Mouse (Mus musculus) heart, postnatal 4 days (tissue): Measurements from ENCODE around the gene Hes2. TPM values are rescaled to one million over a fixed set of nuclear protein-coding genes. Genes with fewer than 3 reads are reported as not detected.

Experiments
- DNase-seq: peaks from one replicate; pipeline ENCODE4 v3.0.0; 2021
- total RNA-seq, 2 experiments: library from RNA; stranded (reverse); gene quantifications; 2 replicates each; pipeline ENCODE4 v1.2.3; 2021

The Hes2 gene
- not detected for total RNA-seq

- no peak for DNase-seq
These were observed at the start of gene Hes2 for GRCm38 (mm10) chr4:152158585-152159284. Gene Hes2, plus strand, starts transcription at chr4:152158867.

DNA sequence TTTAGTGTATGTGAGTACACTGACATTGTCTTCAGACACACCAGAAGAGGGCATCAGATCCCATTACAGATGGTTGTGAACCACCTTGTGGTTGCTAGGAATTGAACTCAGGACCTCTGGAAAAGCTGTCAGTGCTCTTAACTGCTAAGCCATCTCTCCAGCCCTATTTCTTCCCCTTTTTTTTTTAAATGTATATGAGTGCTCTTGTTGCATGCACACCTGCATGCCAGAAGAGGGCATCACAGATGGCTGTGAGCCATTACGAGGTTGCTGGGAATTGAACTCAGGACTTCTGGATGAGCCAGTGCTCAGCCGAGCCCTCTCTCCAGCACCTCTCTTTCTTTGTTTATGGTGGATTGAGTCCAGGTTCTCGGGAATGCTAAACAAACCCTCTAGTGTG lies 49.2 kb upstream of the Hes2 start:
- DNase-seq = no peak

- DNase-seq = no peak
These were observed 48.0 kb upstream of the Hes2 start for GRCm38 (mm10) chr4:152110689-152111088.

DNA sequence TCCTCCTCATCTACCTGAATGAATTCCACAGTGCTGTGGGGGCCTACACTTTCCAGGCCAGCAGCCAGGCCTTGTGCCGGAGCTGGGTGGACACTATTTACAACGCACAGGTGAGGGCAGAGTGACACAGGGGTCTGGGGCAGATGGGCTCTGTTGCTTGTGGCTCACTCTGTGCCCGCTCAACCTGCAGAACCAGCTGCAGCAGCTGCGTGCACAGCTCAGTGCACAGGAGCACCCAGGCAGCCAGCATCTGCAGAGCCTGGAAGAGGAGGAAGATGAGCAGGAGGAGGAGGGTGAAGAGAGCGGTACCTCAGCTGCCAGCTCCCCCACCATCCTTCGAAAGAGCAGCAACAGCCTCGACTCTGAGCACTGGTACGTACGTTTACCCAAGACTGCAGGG lies 46.3 kb upstream of the Hes2 start:
- no peak for DNase-seq

GRCm38 (mm10) chr4:152114080-152114479 lies 44.6 kb upstream of the Hes2 start:
- no peak for DNase-seq

GRCm38 (mm10) chr4:152115921-152116612 lies 42.6 kb upstream of the Hes2 start, which contains the start of gene Tnfrsf25:
Gene Tnfrsf25, plus strand, starts transcription at chr4:152115934.
- DNase-seq = no peak

GRCm38 (mm10) chr4:152117538-152117937 lies 41.1 kb upstream of the Hes2 start:
- DNase-seq = no peak

DNA sequence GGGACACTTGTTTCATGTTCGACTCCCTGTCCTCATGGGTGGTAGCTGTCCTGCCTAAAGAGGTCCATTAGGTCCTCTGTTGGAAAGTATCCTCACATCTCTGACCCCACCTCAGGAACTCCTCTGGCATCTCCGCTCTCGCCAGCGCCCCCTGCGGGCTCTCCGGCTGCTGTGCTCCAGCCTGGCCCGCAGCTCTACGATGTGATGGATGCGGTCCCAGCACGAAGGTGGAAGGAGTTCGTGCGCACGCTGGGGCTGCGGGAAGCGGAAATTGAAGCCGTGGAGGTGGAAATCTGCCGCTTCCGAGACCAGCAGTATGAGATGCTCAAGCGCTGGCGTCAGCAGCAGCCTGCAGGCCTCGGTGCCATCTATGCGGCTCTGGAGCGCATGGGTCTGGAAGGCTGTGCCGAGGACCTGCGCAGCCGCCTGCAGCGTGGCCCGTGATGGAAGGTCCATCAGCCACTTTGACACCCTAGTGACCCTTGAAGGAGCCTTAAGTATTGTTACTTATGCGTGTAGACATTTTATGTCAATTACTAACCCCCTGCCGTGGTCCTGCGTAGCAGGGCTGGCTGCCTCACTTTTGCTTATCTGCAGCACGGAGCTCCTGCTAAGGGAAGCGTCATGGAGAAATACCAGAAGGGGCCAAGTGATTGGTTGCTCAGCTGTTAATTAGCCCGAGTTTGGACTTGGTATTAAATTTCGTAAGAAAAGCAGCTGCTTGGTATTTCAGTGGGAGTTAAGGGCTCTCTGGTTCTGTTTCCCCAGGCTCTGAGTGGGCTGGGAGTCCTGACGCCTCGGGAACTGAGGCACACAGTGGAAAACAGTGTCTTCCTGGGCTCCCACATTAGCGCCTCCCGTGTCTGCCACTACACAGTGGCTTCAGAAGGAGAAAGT lies 39.0 kb upstream of the Hes2 start:
- peak; percentile 73 for DNase-seq

DNA sequence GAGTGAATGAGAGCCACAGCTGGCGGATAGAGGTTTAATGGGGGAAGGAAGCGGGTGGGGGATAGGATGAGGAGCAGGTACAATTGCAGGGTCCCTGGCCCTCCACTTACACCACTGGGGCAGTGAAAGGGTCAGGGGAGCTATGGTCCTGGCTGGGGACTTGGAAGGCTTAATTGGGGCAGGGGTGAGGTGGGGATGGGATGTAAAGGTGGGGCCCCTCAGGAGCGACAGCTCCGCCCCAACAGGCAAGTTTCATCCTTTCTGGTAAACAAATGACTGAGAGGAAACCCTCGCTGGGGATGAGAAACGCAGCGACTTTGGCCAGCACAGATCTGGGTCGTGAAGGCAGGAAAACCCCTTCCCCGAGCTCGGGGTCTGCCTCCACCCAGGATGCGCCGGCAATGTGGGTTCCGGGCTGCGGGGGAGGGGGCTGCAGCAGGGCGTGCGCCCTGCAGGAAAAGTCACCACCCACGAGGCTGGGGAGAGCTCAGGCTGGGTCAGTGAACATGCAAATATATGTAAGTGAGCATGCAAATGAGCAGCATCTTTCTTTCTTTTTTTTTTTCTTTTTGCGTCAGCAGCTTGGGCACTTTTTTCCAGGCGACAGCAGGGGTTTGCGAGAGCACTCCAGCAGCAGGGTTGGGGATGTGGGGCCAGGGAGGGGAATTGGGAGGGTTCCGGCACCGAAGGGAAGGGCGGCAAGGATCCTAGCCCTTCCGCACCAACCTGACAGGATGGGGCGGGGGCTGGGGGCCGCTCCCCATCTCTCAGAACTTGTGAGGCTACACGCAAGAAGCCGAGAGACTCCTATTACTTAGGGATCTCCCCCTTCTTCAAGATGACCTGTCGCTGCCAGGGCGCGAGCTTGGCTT lies 38.1 kb upstream of the Hes2 start:
- DNase-seq = no peak

DNA sequence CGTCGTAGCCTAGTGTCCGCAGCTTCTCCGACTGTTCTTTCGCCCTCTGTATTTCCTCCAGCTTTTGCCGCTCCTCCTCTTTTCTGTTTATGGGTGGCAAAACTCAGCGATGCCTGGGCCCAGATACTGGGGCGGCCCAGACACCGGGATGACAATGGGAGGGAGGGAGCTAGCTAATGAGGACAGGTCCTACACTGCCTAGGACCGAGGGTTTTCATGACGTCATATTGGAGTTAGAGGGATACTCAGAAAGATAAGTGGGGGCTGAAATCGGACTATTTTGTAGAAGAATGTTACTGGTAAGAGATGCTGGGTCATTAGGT lies 37.5 kb upstream of the Hes2 start:
- DNase-seq = no peak

DNA sequence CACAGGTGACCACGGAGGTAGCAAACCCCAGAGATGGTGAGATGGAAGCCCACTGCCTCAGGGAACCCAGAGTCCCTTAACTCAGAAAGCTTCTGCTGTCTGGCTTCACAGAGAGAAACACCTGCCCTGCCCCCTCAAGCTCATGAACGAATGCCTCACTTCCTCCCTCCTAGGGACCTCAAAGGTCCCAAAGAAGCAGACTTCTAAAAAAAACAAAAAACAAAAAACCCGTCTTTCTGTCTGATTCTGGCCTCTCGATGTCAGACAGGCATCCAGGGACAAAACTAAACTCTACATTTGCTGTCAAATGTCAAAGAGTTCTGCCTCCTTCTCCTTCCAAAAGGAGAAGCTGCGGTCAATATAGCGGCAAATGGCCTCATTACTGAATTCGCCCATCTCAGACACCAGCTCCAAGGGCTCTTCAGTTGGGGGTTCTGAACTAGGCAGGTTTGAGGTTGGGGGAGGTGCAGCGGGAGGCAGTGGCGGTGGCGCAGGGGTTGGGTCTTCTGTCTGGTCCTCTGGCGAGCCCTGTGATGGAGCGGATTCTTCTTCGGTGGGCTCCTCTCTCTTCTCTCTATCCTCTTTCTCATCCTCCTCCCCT lies 34.2 kb upstream of the Hes2 start:
- no peak for DNase-seq

- DNase-seq = peak; percentile 76
These were observed 33.3 kb upstream of the Hes2 start for GRCm38 (mm10) chr4:152125161-152126025.

- peak; percentile 35 for DNase-seq
These were observed 32.4 kb upstream of the Hes2 start for GRCm38 (mm10) chr4:152126026-152126920.

DNA sequence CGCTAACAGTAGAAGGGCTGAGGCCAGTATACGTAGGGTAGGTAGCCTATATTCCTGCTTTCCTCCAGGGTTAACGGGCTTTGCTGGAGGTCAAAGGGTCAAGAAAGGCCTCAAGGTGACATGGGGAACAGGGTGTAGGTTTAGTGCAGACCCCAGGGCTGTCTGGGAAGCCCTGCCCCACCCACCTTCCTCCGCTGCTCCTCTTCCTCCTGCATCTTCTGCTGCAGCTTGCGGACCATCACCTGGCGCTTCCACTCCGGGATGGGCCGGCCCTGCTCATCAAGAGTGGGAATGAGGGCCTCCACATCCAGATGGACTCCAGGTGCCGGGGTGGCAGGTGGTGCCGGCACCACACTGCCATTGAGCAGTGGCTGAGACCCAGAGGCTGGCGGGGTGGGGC lies 30.8 kb upstream of the Hes2 start:
- no peak for DNase-seq

DNA sequence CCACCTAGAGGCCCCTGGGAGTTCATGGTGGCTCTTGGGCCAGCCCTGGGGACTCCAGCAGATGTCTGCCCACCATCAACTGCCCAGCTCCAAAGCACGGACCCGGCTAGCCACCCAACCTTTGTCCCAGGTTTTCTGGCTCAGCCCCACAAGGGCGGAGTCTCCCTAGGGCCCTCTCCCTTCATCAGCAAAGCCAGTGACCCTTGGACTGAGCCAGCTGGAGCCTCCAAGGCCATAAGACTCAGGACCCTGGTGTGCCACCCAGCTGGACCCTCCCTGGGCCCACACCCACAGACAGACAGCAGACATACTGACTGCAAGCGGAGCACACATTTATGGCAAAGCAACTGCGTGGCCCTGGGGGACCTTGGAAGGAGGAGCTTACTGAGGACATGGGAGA lies 29.9 kb upstream of the Hes2 start:
- no peak for DNase-seq

DNA sequence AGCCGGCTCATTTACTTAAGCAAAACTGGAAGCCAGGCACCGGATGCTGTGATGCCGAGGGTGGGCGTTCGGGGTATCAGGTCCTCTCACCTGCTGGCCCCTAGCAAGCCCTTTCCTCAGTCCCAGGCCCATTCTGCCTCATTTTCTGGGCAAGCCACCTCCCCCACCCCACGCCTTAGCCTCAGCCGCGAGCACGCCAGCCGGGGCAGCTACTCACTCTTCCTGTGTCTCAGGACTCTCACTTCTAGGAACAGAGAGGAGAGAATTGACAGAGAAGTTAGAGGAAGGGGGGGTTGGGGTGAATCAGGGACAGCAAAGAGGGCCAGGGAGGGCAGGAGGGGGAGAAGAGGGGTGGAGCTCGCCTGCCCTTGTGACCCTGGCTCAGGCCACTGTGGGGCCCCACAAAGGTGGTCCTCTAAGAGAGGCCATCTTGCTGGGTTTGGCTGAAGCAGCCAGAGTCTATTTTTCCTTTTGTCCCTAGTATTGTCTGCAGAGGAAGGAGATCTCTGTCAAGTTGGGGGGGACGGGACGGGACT lies 29.2 kb upstream of the Hes2 start:
- DNase-seq = no peak

GRCm38 (mm10) chr4:152130771-152131653 lies 27.7 kb upstream of the Hes2 start:
- peak; percentile 74 for DNase-seq
